Mouse (Mus musculus) testis, postnatal 14 days (tissue): ENCODE results near the gene Gm28710.

Experiments
- DNase-seq: peaks from one replicate; pipeline ENCODE4 v3.0.0; 2021; ENCODE audit warnings: low spot score

Gm28710 gene

GRCm38 (mm10) chr5:16791243-16791860, at the start of gene Gm28710:
TSS of gene Gm28710 (plus strand) at chr5:16791810.
- no peak for DNase-seq

GRCm38 (mm10) chr5:16777176-16777575, 14.4 kb upstream of the Gm28710 start:
- DNase-seq: no peak

- DNase-seq: no peak
These were observed 12.9 kb upstream of the Gm28710 start for GRCm38 (mm10) chr5:16778610-16779172.

GRCm38 (mm10) chr5:16785627-16786026, 6.0 kb upstream of the Gm28710 start:
- no peak for DNase-seq

- no peak for DNase-seq
These were observed 3.4 kb downstream of the Gm28710 start for GRCm38 (mm10) chr5:16794972-16795371.

- DNase-seq: no peak
These were observed 11.1 kb downstream of the Gm28710 start for GRCm38 (mm10) chr5:16802726-16803125.

- no peak for DNase-seq
These were observed 47.4 kb downstream of the Gm28710 start for GRCm38 (mm10) chr5:16838991-16839390.

GRCm38 (mm10) chr5:16869309-16869915, 77.8 kb downstream of the Gm28710 start:
- no peak for DNase-seq

GRCm38 (mm10) chr5:16894161-16894560, 102.6 kb downstream of the Gm28710 start:
- no peak for DNase-seq

- no peak for DNase-seq
These were observed 128.2 kb downstream of the Gm28710 start for GRCm38 (mm10) chr5:16919791-16920190.

- no peak for DNase-seq
These were observed 130.9 kb downstream of the Gm28710 start for GRCm38 (mm10) chr5:16922473-16922872.
